Mouse (Mus musculus) heart, postnatal 0 days (tissue): Measurements from ENCODE around the gene Vwa3b. TPM values are rescaled to one million over a fixed set of nuclear protein-coding genes. Genes with fewer than 3 reads are reported as not detected.

Experiments used
- ATAC-seq: fragments of 200-750 bp; cut with Nextera tagmentation; 2 replicates; pipeline ENCODE4 v1.8.0; 2017; ENCODE audit warnings: low read depth, moderate number of reproducible peaks, moderate library complexity; ENCODE audit not compliant: insufficient read depth
- DNase-seq: peaks from one replicate; pipeline ENCODE4 v3.0.0-alpha.2; 2016; ENCODE audit warnings: low spot score
- H3K27ac ChIP-seq: fragments of 300-500 bp; sonication (generic); 2 replicates; pipeline ENCODE4 v1.5.1; 2014; ENCODE audit warnings: low read depth, mild to moderate bottlenecking
- H3K27me3 ChIP-seq: fragments of 300-500 bp; sonication (generic); 2 replicates; pipeline ENCODE4 v1.6.1; 2014; ENCODE audit warnings: low read length, mixed read lengths; ENCODE audit not compliant: control insufficient read depth, insufficient read depth
- H3K36me3 ChIP-seq: fragments of 300-500 bp; sonication (generic); replicated peaks from 2 replicates; pipeline ENCODE4 v1.6.1; 2014; ENCODE audit warnings: low read length, mixed read lengths; ENCODE audit not compliant: control insufficient read depth, insufficient read depth
- H3K4me1 ChIP-seq: fragments of 300-500 bp; sonication (generic); 2 replicates; pipeline ENCODE4 v1.6.1; 2014; ENCODE audit warnings: antibody characterized with exemption; ENCODE audit not compliant: control insufficient read depth, insufficient read depth
- H3K4me2 ChIP-seq: fragments of 300-500 bp; sonication (generic); 2 replicates; pipeline ENCODE4 v1.6.1; 2014; ENCODE audit warnings: low read depth, mild to moderate bottlenecking, low read length, moderate library complexity
- H3K4me3 ChIP-seq: fragments of 300-500 bp; sonication (generic); 2 replicates; pipeline ENCODE4 v1.5.1; 2014; ENCODE audit warnings: low read depth, low read length
- H3K9ac ChIP-seq: fragments of 300-500 bp; sonication (generic); replicated peaks from 2 replicates; pipeline ENCODE4 v1.6.1; 2014; ENCODE audit warnings: low read depth, low read length, mixed read lengths
- H3K9me3 ChIP-seq: fragments of 300-500 bp; sonication (generic); replicated peaks from 2 replicates; pipeline ENCODE4 v1.6.1; 2016; ENCODE audit warnings: low read length; ENCODE audit not compliant: control insufficient read depth
- CTCF ChIP-seq: IDR thresholded peaks from 2 replicates; pipeline ENCODE4 v1.5.1; 2016; ENCODE audit warnings: antibody characterized with exemption, control low read depth, low read depth
- EP300 ChIP-seq: IDR thresholded peaks from 2 replicates; pipeline ENCODE4 v1.6.1; 2016; ENCODE audit warnings: antibody characterized with exemption, low read depth
- WGBS: fragments of 180-500 bp; shearing (Covaris S2); extraction: QIAGEN DNeasy Blood & Tissue Kit; methylation state at CpG from one replicate; pipeline ENCODE4 v1.1.7; 2014; 5-methylcytosine and 5-hydroxymethylcytosine counted together
- polyA plus RNA-seq: library from polyadenylated mRNA; unstranded; fragments of >200 nt; fragmentation: Nextera tagmentation; extraction: Ambion mirVana; gene quantifications from 2 replicates; pipeline ENCODE4 v1.2.1, GENCODE M21; 2015
- total RNA-seq: library from RNA; depleted of rRNA; stranded (reverse); fragments of >200 nt; gene quantifications from 2 replicates; pipeline ENCODE4 v1.2.3, GENCODE M21; 2014; ENCODE audit warnings: low replicate concordance

Gene Vwa3b
- total and polyA plus RNA-seq, 2 experiments from 2014 or later: 0.26 TPM; not detected in 1

- WGBS: 63% methylated on average over 6 of the region's 6 CpGs
- Histone ChIP-seq H3K27me3 (no peaks in the 10 kb centered on the region), H3K27ac (no peak overlapping the region), H3K4me3 (no peak overlapping the region), H3K36me3 (no peaks in the 10 kb centered on the region), H3K4me1 (no peaks in the 10 kb centered on the region), H3K4me2 (no peak overlapping the region), H3K9me3 (no peaks in the 10 kb centered on the region), H3K9ac (no peak overlapping the region)
- no peak for DNase-seq
- no peak for TF ChIP-seq CTCF
- TF ChIP-seq EP300: no peak
- no peak for ATAC-seq
Measured at GRCm38 (mm10) chr1:36985896-36986295, 40.5 kb upstream of the Vwa3b start.

- no peak overlapping the region for H3K9ac ChIP-seq
- H3K4me3 ChIP-seq: no peak overlapping the region
- no peak for TF ChIP-seq CTCF
- TF ChIP-seq EP300: no peak
- whole genome bisulfite sequencing: 65% methylated on average over 14 of the region's 14 CpGs
- no peaks in the 10 kb centered on the region for H3K9me3 ChIP-seq
- no peak overlapping the region for H3K4me2 ChIP-seq
- ATAC-seq (no peak), DNase-seq (no peak)
- no peaks in the 10 kb centered on the region for H3K27me3 ChIP-seq
- no peaks in the 10 kb centered on the region for H3K36me3 ChIP-seq
- no peak overlapping the region for H3K27ac ChIP-seq
- no peaks in the 10 kb centered on the region for H3K4me1 ChIP-seq
Measured at GRCm38 (mm10) chr1:36986396-36987160, 39.8 kb upstream of the Vwa3b start.

- no peak for TF ChIP-seq EP300
- no peak overlapping the region for H3K9ac ChIP-seq
- no peaks in the 10 kb centered on the region for H3K36me3 ChIP-seq
- no peaks in the 10 kb centered on the region for H3K9me3 ChIP-seq
- no peak overlapping the region for H3K4me2 ChIP-seq
- WGBS: 72% methylated on average over 10 of the region's 10 CpGs
- H3K27me3 ChIP-seq: no peaks in the 10 kb centered on the region
- H3K4me1 ChIP-seq: no peaks in the 10 kb centered on the region
- DNase-seq: no peak
- H3K27ac ChIP-seq: no peak overlapping the region
- no peak overlapping the region for H3K4me3 ChIP-seq
- no peak for ATAC-seq
Measured at GRCm38 (mm10) chr1:36987172-36988148, 38.9 kb upstream of the Vwa3b start.

GRCm38 (mm10) chr1:36988161-36988560 lies 38.2 kb upstream of the Vwa3b start:
- H3K27me3 ChIP-seq: no peaks in the 10 kb centered on the region
- H3K27ac ChIP-seq: no peak overlapping the region
- DNase-seq (no peak), ATAC-seq (no peak)
- no peak overlapping the region for H3K4me2 ChIP-seq
- WGBS: 81% methylated on average over 6 of the region's 6 CpGs
- H3K9ac ChIP-seq: no peak overlapping the region
- no peaks in the 10 kb centered on the region for H3K36me3 ChIP-seq
- no peak overlapping the region for H3K4me3 ChIP-seq
- no peaks in the 10 kb centered on the region for H3K9me3 ChIP-seq
- no peaks in the 10 kb centered on the region for H3K4me1 ChIP-seq
- TF ChIP-seq EP300 (no peak), CTCF (no peak)

GRCm38 (mm10) chr1:36988561-36988960 lies 37.8 kb upstream of the Vwa3b start:
- H3K9ac ChIP-seq: no peak overlapping the region
- H3K4me2 ChIP-seq: no peak overlapping the region
- H3K36me3 ChIP-seq: no peaks in the 10 kb centered on the region
- ATAC-seq (no peak), DNase-seq (no peak)
- H3K4me3 ChIP-seq: no peak overlapping the region
- 76% methylated on average over 6 of the region's 6 CpGs for whole genome bisulfite sequencing
- H3K4me1 ChIP-seq: no peaks in the 10 kb centered on the region
- TF ChIP-seq CTCF: no peak
- TF ChIP-seq EP300: no peak
- H3K27me3 ChIP-seq: no peaks in the 10 kb centered on the region
- H3K27ac ChIP-seq: no peak overlapping the region
- H3K9me3 ChIP-seq: no peaks in the 10 kb centered on the region
